Mouse (Mus musculus) limb, embryonic 12.5 days (tissue): Measurements from ENCODE around the gene Eddm3b. TPM values are rescaled to one million over a fixed set of nuclear protein-coding genes. Genes with fewer than 3 reads are reported as not detected.
"Not testable (repeated sequence)": the region's sequence is repeated elsewhere in the genome, so short reads cannot be mapped to it uniquely, and the experiment has no call there.

Experiments
- ATAC-seq: fragments of 200-750 bp; cut with Nextera tagmentation; 2 replicates; pipeline ENCODE4 v1.8.0; 2017; ENCODE audit warnings: low read depth, moderate TSS enrichment; ENCODE audit not compliant: insufficient number of reproducible peaks, insufficient read depth, low FRiP score, low TSS enrichment
- H3K27ac ChIP-seq: fragments of 300-500 bp; sonication (generic); 2 replicates; pipeline ENCODE4 v1.5.1; 2016; ENCODE audit warnings: mild to moderate bottlenecking, moderate library complexity
- H3K27me3 ChIP-seq: fragments of 300-500 bp; sonication (generic); 2 replicates; pipeline ENCODE4 v1.6.1; 2016; ENCODE audit warnings: mild to moderate bottlenecking, moderate library complexity
- H3K36me3 ChIP-seq: fragments of 300-500 bp; sonication (generic); 2 replicates; pipeline ENCODE4 v1.6.1; 2016; ENCODE audit warnings: mild to moderate bottlenecking, moderate library complexity
- H3K4me1 ChIP-seq: fragments of 300-500 bp; sonication (generic); replicated peaks from 2 replicates; pipeline ENCODE4 v1.6.1; 2016
- H3K4me2 ChIP-seq: fragments of 300-500 bp; sonication (generic); 2 replicates; pipeline ENCODE4 v1.6.1; 2016; ENCODE audit warnings: mild to moderate bottlenecking, moderate library complexity
- H3K4me3 ChIP-seq: fragments of 300-500 bp; sonication (generic); replicated peaks from 2 replicates; pipeline ENCODE4 v1.5.1; 2016; ENCODE audit warnings: mild to moderate bottlenecking
- H3K9ac ChIP-seq: fragments of 300-500 bp; sonication (generic); replicated peaks from 2 replicates; pipeline ENCODE4 v1.6.1; 2016; ENCODE audit warnings: mild to moderate bottlenecking, moderate library complexity
- H3K9me3 ChIP-seq: fragments of 300-500 bp; sonication (generic); 2 replicates; pipeline ENCODE4 v1.6.1; 2016; ENCODE audit warnings: mild to moderate bottlenecking, moderate library complexity
- WGBS: fragments of 180-500 bp; shearing (Covaris S2); methylation state at CpG from one replicate; pipeline ENCODE4 v1.1.7; 2016; 5-methylcytosine and 5-hydroxymethylcytosine counted together
- polyA plus RNA-seq: library from polyadenylated mRNA; unstranded; fragments of >200 nt; fragmentation: Nextera tagmentation; extraction: Ambion mirVana; gene quantifications from 2 replicates; pipeline ENCODE4 v1.2.1, GENCODE M21; 2016

Gene Eddm3b
- polyA plus RNA-seq, 1 experiment from 2014 or later: not detected

- Histone ChIP-seq H3K4me2 (no peak overlapping the region), H3K4me1 (no peaks in the 10 kb centered on the region), H3K27me3 (no peaks in the 10 kb centered on the region), H3K36me3 (no peaks in the 10 kb centered on the region), H3K4me3 (no peak overlapping the region), H3K9ac (no peak overlapping the region), H3K9me3 (no peaks in the 10 kb centered on the region), H3K27ac (no peak overlapping the region)
- no peak for ATAC-seq
- WGBS: 69% methylated on average over 9 of the region's 9 CpGs
Observed at GRCm38 (mm10) chr14:51095736-51096524, 18.3 kb upstream of the Eddm3b start.

- not testable (repeated sequence) for H3K27ac ChIP-seq
Observed at GRCm38 (mm10) chr14:51098300-51098699, 15.9 kb upstream of the Eddm3b start.

DNA sequence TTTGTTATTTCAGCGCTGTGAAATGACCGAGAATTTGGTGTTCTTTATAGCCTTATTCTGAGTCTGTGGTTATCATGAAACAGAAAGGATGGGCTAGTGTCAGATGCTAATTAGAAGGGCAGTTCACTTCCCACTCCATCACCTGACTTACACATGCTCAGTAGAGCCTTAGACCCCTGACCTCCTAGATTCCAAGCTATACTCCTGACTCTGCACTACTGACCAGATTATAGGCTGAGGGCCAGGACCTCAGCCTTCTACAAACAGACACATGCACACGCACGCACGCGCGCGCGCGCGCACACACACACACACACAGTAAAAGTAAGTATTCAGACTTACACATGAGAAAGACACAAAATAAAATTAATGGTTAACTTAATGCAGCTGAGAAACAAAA, 15.3 kb upstream of the Eddm3b start:
- Histone ChIP-seq H3K4me3 (no peak overlapping the region), H3K27ac (no peak overlapping the region), H3K4me1 (no peaks in the 10 kb centered on the region), H3K9ac (no peak overlapping the region), H3K36me3 (no peaks in the 10 kb centered on the region), H3K27me3 (no peaks in the 10 kb centered on the region), H3K9me3 (no peaks in the 10 kb centered on the region), H3K4me2 (no peak overlapping the region)
- ATAC-seq: no peak
- 95% methylated on average over 11 of the region's 11 CpGs for WGBS

More at GRCm38 (mm10) chr14:51098300-51098699, 15.9 kb upstream of the Eddm3b start:
- H3K27me3 ChIP-seq, H3K4me1 ChIP-seq, H3K4me3 ChIP-seq, H3K36me3 ChIP-seq, H3K4me2 ChIP-seq, H3K9ac ChIP-seq, H3K9me3 ChIP-seq: not testable (repeated sequence)
- 26% methylated on average over 1 of the region's 1 CpGs for WGBS
- ATAC-seq: 0 out of 2 replicates have a peak, but pooled peaks have one; percentile 24

GRCm38 (mm10) chr14:51101284-51101683, 12.9 kb upstream of the Eddm3b start:
- no peak overlapping the region for H3K27ac ChIP-seq
- no peak overlapping the region for H3K9ac ChIP-seq
- no peaks in the 10 kb centered on the region for H3K36me3 ChIP-seq
- no peak for ATAC-seq
- H3K9me3 ChIP-seq: no peaks in the 10 kb centered on the region
- no peak overlapping the region for H3K4me3 ChIP-seq
- H3K4me1 ChIP-seq: no peaks in the 10 kb centered on the region
- WGBS: 77% methylated on average over 9 of the region's 9 CpGs
- H3K27me3 ChIP-seq: no peaks in the 10 kb centered on the region
- H3K4me2 ChIP-seq: no peak overlapping the region

- no peak for ATAC-seq
- H3K36me3 ChIP-seq: no peaks in the 10 kb centered on the region
- H3K27me3 ChIP-seq: no peaks in the 10 kb centered on the region
- WGBS: 53% methylated on average over 3 of the region's 3 CpGs
- H3K9me3 ChIP-seq: no peaks in the 10 kb centered on the region
- no peak overlapping the region for H3K9ac ChIP-seq
- H3K27ac ChIP-seq: no peak overlapping the region
- H3K4me3 ChIP-seq: no peak overlapping the region
- no peak overlapping the region for H3K4me2 ChIP-seq
- H3K4me1 ChIP-seq: no peaks in the 10 kb centered on the region
Observed at GRCm38 (mm10) chr14:51103217-51103616, 11.0 kb upstream of the Eddm3b start.

DNA sequence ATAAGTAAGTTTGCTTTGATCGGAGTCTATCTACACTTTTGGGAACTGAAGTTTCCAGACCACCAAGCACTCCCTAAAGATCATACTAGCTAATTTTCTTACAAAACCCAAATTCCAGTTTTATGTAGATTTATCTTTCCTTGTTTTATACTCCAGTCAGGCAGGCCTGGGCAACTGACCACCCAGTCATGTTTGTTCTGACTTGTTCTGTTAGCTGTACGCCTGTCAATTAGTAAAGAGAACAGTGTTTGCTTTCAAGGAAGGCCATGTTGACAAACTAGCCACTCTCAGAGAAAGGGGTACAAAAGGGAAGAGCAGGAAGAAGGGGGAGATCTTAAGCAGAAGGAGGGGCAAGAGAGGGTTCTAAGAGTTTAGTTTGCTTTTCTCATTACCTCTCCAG, 9.9 kb upstream of the Eddm3b start:
- Histone ChIP-seq H3K36me3 (no peaks in the 10 kb centered on the region), H3K27ac (no peak overlapping the region), H3K4me2 (no peak overlapping the region), H3K9ac (no peak overlapping the region), H3K27me3 (no peaks in the 10 kb centered on the region), H3K4me1 (no peaks in the 10 kb centered on the region), H3K4me3 (no peak overlapping the region), H3K9me3 (no peaks in the 10 kb centered on the region)
- 80% methylated on average over 2 of the region's 2 CpGs for WGBS
- ATAC-seq: no peak

GRCm38 (mm10) chr14:51106449-51106967, 7.7 kb upstream of the Eddm3b start:
- Histone ChIP-seq H3K4me3 (no peak overlapping the region), H3K9ac (no peak overlapping the region), H3K4me1 (no peaks in the 10 kb centered on the region), H3K9me3 (no peaks in the 10 kb centered on the region), H3K27me3 (no peaks in the 10 kb centered on the region), H3K36me3 (no peaks in the 10 kb centered on the region), H3K27ac (no peak overlapping the region), H3K4me2 (no peak overlapping the region)
- no peak for ATAC-seq

DNA sequence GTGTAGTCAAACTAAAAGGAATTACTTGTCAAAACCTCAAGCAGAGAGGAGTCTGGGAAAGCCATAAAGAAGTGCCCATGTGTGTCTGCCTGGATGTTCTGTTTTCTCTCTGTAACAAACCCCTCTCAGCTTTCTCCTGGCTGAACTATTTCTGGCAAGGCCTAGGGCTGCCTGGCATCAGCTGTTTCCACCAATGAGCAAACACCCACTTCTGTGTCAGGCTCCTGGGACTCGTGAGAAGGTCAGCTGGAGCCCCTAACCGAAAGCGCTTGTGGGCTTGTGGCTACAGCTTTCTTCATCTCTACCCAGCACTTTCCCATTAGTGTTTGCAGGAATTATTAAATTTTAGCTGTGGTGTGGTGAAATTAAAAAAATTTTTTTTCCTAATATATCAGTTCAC, 2.3 kb upstream of the Eddm3b start:
- ATAC-seq: no peak
- H3K27me3 ChIP-seq: no peaks in the 10 kb centered on the region

GRCm38 (mm10) chr14:51113476-51113875, 750 bp upstream of the Eddm3b start:
- WGBS: 41% methylated on average over 9 of the region's 9 CpGs
- no peaks in the 10 kb centered on the region for H3K9me3 ChIP-seq
- H3K27ac ChIP-seq: no peak overlapping the region
- no peak overlapping the region for H3K4me3 ChIP-seq
- H3K4me2 ChIP-seq: no peak overlapping the region
- no peak overlapping the region for H3K9ac ChIP-seq
- no peaks in the 10 kb centered on the region for H3K36me3 ChIP-seq
- no peak for ATAC-seq
- no peaks in the 10 kb centered on the region for H3K27me3 ChIP-seq
- no peaks in the 10 kb centered on the region for H3K4me1 ChIP-seq

More for the DNA sequence above, 2.3 kb upstream of the Eddm3b start:
- Histone ChIP-seq H3K9ac (no peak overlapping the region), H3K4me3 (no peak overlapping the region), H3K36me3 (no peaks in the 10 kb centered on the region), H3K4me2 (no peak overlapping the region), H3K4me1 (no peaks in the 10 kb centered on the region), H3K9me3 (no peaks in the 10 kb centered on the region), H3K27ac (no peak overlapping the region)
- WGBS: 60% methylated on average over 3 of the region's 3 CpGs

GRCm38 (mm10) chr14:51125684-51126083, 11.5 kb downstream of the Eddm3b start:
- no peak overlapping the region for H3K4me2 ChIP-seq
- no peaks in the 10 kb centered on the region for H3K4me1 ChIP-seq
- ATAC-seq: no peak
- H3K9ac ChIP-seq: no peak overlapping the region
- H3K27ac ChIP-seq: no peak overlapping the region
- WGBS: 85% methylated on average over 6 of the region's 6 CpGs
- no peaks in the 10 kb centered on the region for H3K36me3 ChIP-seq
- H3K4me3 ChIP-seq: no peak overlapping the region
- no peaks in the 10 kb centered on the region for H3K27me3 ChIP-seq
- no peaks in the 10 kb centered on the region; the same call in 1 of the 2 replicates for H3K9me3 ChIP-seq

GRCm38 (mm10) chr14:51127648-51128258, 13.5 kb downstream of the Eddm3b start:
- Histone ChIP-seq H3K27ac (no peak overlapping the region), H3K4me2 (no peak overlapping the region), H3K4me3 (no peak overlapping the region), H3K36me3 (no peaks in the 10 kb centered on the region), H3K9ac (no peak overlapping the region), H3K9me3 (no peaks in the 10 kb centered on the region; the same call in 1 of the 2 replicates), H3K27me3 (no peaks in the 10 kb centered on the region), H3K4me1 (no peaks in the 10 kb centered on the region)
- ATAC-seq: no peak
- WGBS: 84% methylated on average over 2 of the region's 2 CpGs
